Mouse (Mus musculus): ENCODE results near the gene Ext2.

Gene Ext2

GRCm38 (mm10) chr2:93615845-93616689, 206.3 kb downstream of the Ext2 start:
- DNase-seq, result no peak

- no peak for DNase-seq
Measured at GRCm38 (mm10) chr2:93613020-93613419, 209.3 kb downstream of the Ext2 start.

Data from right cerebral cortex, postnatal 4 days (tissue).